Comparison of ENCODE assay signal across 10 mouse cellular contexts in genomic region chr2:166301161-166301560, GRCm38 (mm10).
DNase-seq lines count a peak whose midpoint lies in the region; ATAC-seq lines count a peak whose summit lies in the region.
"Had no signal": no experiment of that assay in that cellular context is flagged by ENCODE, and none has a peak within 500 bp of the region (broad histone marks: within the 10 kb centered on the region; RNA-seq: fewer than 3 reads in every experiment).

No protein-coding gene starts in this region.

- no peak overlapping the region for H3K27ac ChIP-seq in midbrain, embryonic 11.5 days (ENCODE audit: low read depth, low read length)
- no peak overlapping the region for H3K27ac ChIP-seq in forebrain, embryonic 15.5 days (replicated peaks)
- H3K27ac ChIP-seq: heart, embryonic 13.5 days; lung, embryonic 15.5 days had no signal

- ATAC-seq in CD4-positive, CD25-positive, alpha-beta regulatory T cell, adult 4 months, result no peak
- no peak for ATAC-seq in midbrain, embryonic 11.5 days (ENCODE audit: low FRiP score)
- no peak for ATAC-seq in forebrain, embryonic 15.5 days (replicated peaks)

- H3K4me1 ChIP-seq in midbrain, embryonic 11.5 days (ENCODE audit: control insufficient read depth, insufficient read depth, low read length), result peaks cover 5% of the 10 kb centered on the region
- H3K4me1 ChIP-seq in forebrain, embryonic 15.5 days, result peaks cover 17% of the 10 kb centered on the region

- H3K4me2 ChIP-seq in midbrain, embryonic 11.5 days, result no peak overlapping the region
- no peak overlapping the region for H3K4me2 ChIP-seq in forebrain, embryonic 15.5 days (replicated peaks)
- H3K4me2 ChIP-seq: heart, embryonic 13.5 days; lung, embryonic 15.5 days had no signal

- H3K4me3 ChIP-seq in midbrain, embryonic 11.5 days (ENCODE audit: low read depth, low read length), result no peak overlapping the region
- no peak overlapping the region for H3K4me3 ChIP-seq in forebrain, embryonic 15.5 days
- H3K4me3 ChIP-seq: heart, embryonic 13.5 days; lung, embryonic 15.5 days had no signal

- no peaks in the 10 kb centered on the region for H3K9me3 ChIP-seq in midbrain, embryonic 11.5 days (ENCODE audit: control insufficient read depth, low read length)
- no peaks in the 10 kb centered on the region for H3K9me3 ChIP-seq in forebrain, embryonic 15.5 days
- H3K9me3 ChIP-seq: heart, embryonic 13.5 days; lung, embryonic 15.5 days had no signal

- DNase-seq in right cerebral cortex, adult 18-20 months, result peak; percentile 32
- DNase-seq in right cerebral cortex, postnatal 4 days, result no peak
- DNase-seq in cerebellum, adult 8-10 months, result peak; percentile 16
- DNase-seq in heart, postnatal 4 days, result peak; percentile 52
- DNase-seq in ovary, adult 18-20 months (ENCODE audit: low spot score), result peak; percentile 81
- no peak for DNase-seq in midbrain, embryonic 11.5 days (ENCODE audit: low spot score, missing footprints)

- H3K27me3 ChIP-seq in midbrain, embryonic 11.5 days (ENCODE audit: control insufficient read depth, insufficient read depth, low read length), result no peaks in the 10 kb centered on the region; the same call in 1 of the 2 replicates
- no peaks in the 10 kb centered on the region for H3K27me3 ChIP-seq in forebrain, embryonic 15.5 days
- H3K27me3 ChIP-seq: heart, embryonic 13.5 days had no signal

- no peaks in the 10 kb centered on the region for H3K36me3 ChIP-seq in midbrain, embryonic 11.5 days (ENCODE audit: control insufficient read depth, insufficient read depth, low read length)
- H3K36me3 ChIP-seq in forebrain, embryonic 15.5 days, result no peaks in the 10 kb centered on the region
- H3K36me3 ChIP-seq: heart, embryonic 13.5 days; lung, embryonic 15.5 days had no signal

- no peak overlapping the region for H3K9ac ChIP-seq in midbrain, embryonic 11.5 days (ENCODE audit: low read length)
- no peak overlapping the region for H3K9ac ChIP-seq in forebrain, embryonic 15.5 days (replicated peaks)
- H3K9ac ChIP-seq: heart, embryonic 13.5 days; lung, embryonic 15.5 days had no signal

- 92% methylated on average over 9 of the region's 9 CpGs for WGBS in midbrain, embryonic 11.5 days
- 82% methylated on average over 9 of the region's 9 CpGs for WGBS in forebrain, embryonic 15.5 days

Comparison
In these comparisons a context has a peak if more than half of its experiments do, and no peak if none do; other contexts are left out.
1. DNase-seq: peak in right cerebral cortex, adult 18-20 months (single experiment), cerebellum, adult 8-10 months (single experiment), heart, postnatal 4 days (single experiment) and ovary, adult 18-20 months (single experiment); none in right cerebral cortex, postnatal 4 days (single experiment) and midbrain, embryonic 11.5 days (single experiment).